Mouse (Mus musculus) C2C12 (cell line): ENCODE measurements at regions not wholly inside any gene's neighbourhood (a gene's known extent, or its start where the extent isn't known, plus 50 kb on each side); places are given as distances from the start of the nearest gene placed in this dataset.

Experiments used
- H3K27me3 ChIP-seq: one replicate; pipeline ENCODE4 v1.6.1; 2011; ENCODE audit not compliant: control insufficient read depth, insufficient read depth, insufficient read length
- H3K36me3 ChIP-seq: one replicate; pipeline ENCODE4 v1.6.1; 2011; ENCODE audit not compliant: control insufficient read depth, insufficient read depth
- H3K4me3 ChIP-seq: one replicate; pipeline ENCODE4 v1.5.1; 2011; ENCODE audit warnings: mild to moderate bottlenecking, control low read depth; ENCODE audit not compliant: poor library complexity, insufficient read depth, severe bottlenecking
- H3K79me2 ChIP-seq: one replicate; pipeline ENCODE4 v1.6.1; 2011; ENCODE audit not compliant: control insufficient read depth, insufficient read depth
- H3K79me3 ChIP-seq: one replicate; pipeline ENCODE4 v1.6.1; 2011; ENCODE audit warnings: low read depth, control low read depth
- H3ac ChIP-seq: one replicate; pipeline ENCODE3; 2011; ENCODE audit warnings: low read depth; ENCODE audit not compliant: control insufficient read depth, insufficient read length
- CEBPB ChIP-seq: IDR thresholded peaks from one replicate; pipeline ENCODE4 v1.6.1; 2011; ENCODE audit warnings: low read depth, mild to moderate bottlenecking, control low read depth, moderate library complexity
- CTCF ChIP-seq: IDR thresholded peaks from one replicate; pipeline ENCODE4 v1.5.1; 2011; ENCODE audit not compliant: control insufficient read depth, insufficient read depth, insufficient read length
- FOSL1 ChIP-seq: IDR thresholded peaks from one replicate; pipeline ENCODE4 v1.8.0; 2011; ENCODE audit warnings: mild to moderate bottlenecking, low read length; ENCODE audit not compliant: poor library complexity, insufficient read depth, severe bottlenecking
- MAX ChIP-seq: IDR thresholded peaks from one replicate; pipeline ENCODE4 v1.6.1; 2011; ENCODE audit warnings: mild to moderate bottlenecking, control low read depth
- MYOD1 ChIP-seq: IDR thresholded peaks from one replicate; pipeline ENCODE4 v1.6.1; 2011; ENCODE audit warnings: low read depth; ENCODE audit not compliant: control insufficient read depth, insufficient read length
- MYOG ChIP-seq: IDR thresholded peaks from one replicate; pipeline ENCODE4 v1.6.1; 2011; ENCODE audit not compliant: control insufficient read depth, insufficient read length; ENCODE audit errors: extremely low read depth
- USF1 ChIP-seq: IDR thresholded peaks from one replicate; pipeline ENCODE4 v1.6.1; 2011; ENCODE audit warnings: low read depth, mild to moderate bottlenecking, control low read depth, moderate library complexity

GRCm38 (mm10) chr7:113151499-113151898 is 55.8 kb upstream of the Arntl start:
- Histone ChIP-seq H3K36me3 (no peaks in the 10 kb centered on the region), H3K27me3 (no peaks in the 10 kb centered on the region), H3K79me3 (no peaks in the 10 kb centered on the region), H3ac (peak overlapping the region; percentile 52), H3K4me3 (no peak overlapping the region), H3K79me2 (no peaks in the 10 kb centered on the region)
- TF ChIP-seq FOSL1, result peak; percentile 9
- TF ChIP-seq USF1, result no peak

GRCm38 (mm10) chr7:113153386-113153785 is 53.9 kb upstream of the Arntl start:
- no peak overlapping the region for H3ac ChIP-seq
- TF ChIP-seq FOSL1 (no peak), CEBPB (no peak), CTCF (no peak), MYOD1 (no peak), MYOG (no peak), USF1 (no peak)
- H3K79me3 ChIP-seq, result no peaks in the 10 kb centered on the region
- H3K27me3 ChIP-seq, result no peaks in the 10 kb centered on the region
- no peaks in the 10 kb centered on the region for H3K79me2 ChIP-seq
- H3K36me3 ChIP-seq, result no peaks in the 10 kb centered on the region
- H3K4me3 ChIP-seq, result no peak overlapping the region

GRCm38 (mm10) chr7:113154066-113154465 is 53.2 kb upstream of the Arntl start:
- no peaks in the 10 kb centered on the region for H3K79me3 ChIP-seq
- H3K27me3 ChIP-seq, result no peaks in the 10 kb centered on the region
- H3ac ChIP-seq, result no peak overlapping the region
- H3K36me3 ChIP-seq, result no peaks in the 10 kb centered on the region
- no peak overlapping the region for H3K4me3 ChIP-seq
- no peaks in the 10 kb centered on the region for H3K79me2 ChIP-seq
- TF ChIP-seq MYOG (no peak), MYOD1 (peak; percentile 86)

GRCm38 (mm10) chr7:113156366-113156765 is 50.9 kb upstream of the Arntl start:
- no peak for TF ChIP-seq FOSL1
- TF ChIP-seq CEBPB, result no peak
- TF ChIP-seq USF1, result no peak
- no peak for TF ChIP-seq MYOD1
- TF ChIP-seq MAX, result no peak
- TF ChIP-seq CTCF, result no peak
- TF ChIP-seq MYOG, result no peak
- H3K36me3 ChIP-seq, result no peaks in the 10 kb centered on the region
- no peaks in the 10 kb centered on the region for H3K79me2 ChIP-seq
- H3K4me3 ChIP-seq, result no peak overlapping the region
- no peaks in the 10 kb centered on the region for H3K79me3 ChIP-seq
- H3K27me3 ChIP-seq, result no peaks in the 10 kb centered on the region
- no peak overlapping the region for H3ac ChIP-seq

- Histone ChIP-seq H3K36me3 (no peaks in the 10 kb centered on the region), H3K27me3 (no peaks in the 10 kb centered on the region), H3K4me3 (no peak overlapping the region), H3K79me2 (no peaks in the 10 kb centered on the region), H3ac (no peak overlapping the region), H3K79me3 (no peaks in the 10 kb centered on the region)
- TF ChIP-seq CTCF (no peak), MYOG (no peak), MAX (no peak)
Measured at GRCm38 (mm10) chr7:113156861-113157747, 50.2 kb upstream of the Arntl start.
